Mouse (Mus musculus): ENCODE data around the gene Nmrk2. TPM values are rescaled to one million over a fixed set of nuclear protein-coding genes. Genes with fewer than 3 reads are reported as not detected.

Nmrk2 gene
- total and polyA plus RNA-seq, 3 experiments = not detected

DNA sequence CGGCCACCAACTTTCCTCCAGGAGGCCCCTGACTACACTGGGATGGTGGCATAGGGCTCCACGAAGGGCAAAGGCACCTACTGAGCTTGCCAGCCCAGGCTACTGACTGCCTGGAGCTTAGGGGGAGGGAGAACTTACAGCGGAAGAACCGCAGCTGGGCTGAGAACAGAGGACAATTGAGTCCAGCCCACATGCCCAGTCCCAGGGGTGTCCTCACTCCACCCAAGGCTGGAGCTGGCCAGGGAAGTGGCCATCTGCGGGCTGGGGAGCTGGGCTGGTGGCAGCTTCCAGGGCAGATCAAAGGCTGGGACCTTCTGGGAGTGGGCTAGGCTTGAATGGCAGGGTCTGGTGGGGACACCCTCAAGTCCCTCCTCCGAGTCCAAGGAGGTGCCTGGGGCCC, 47.1 kb downstream of the Nmrk2 start:
- no peaks in the 10 kb centered on the region for H3K9me3 ChIP-seq (replicated peaks; ENCODE audit: low read length)
- dilution Hi-C loops (cut with MboI; ENCODE audit: extremely low pct_ligation_motif_present, extremely low pct_unique_long_range_greater_than_20kb, low sequenced_read_pairs) (no loop called here), in situ Hi-C loops (cut with MboI; ENCODE audit: low pct_ligation_motif_present, low pct_unique_long_range_greater_than_20kb, low sequenced_read_pairs) (no loop called here)
- H3K27me3 ChIP-seq (replicated peaks) = no peaks in the 10 kb centered on the region
- peaks cover 2% of the 10 kb centered on the region; the same call in 1 of the 2 replicates for H3K79me2 ChIP-seq (replicated peaks; ENCODE audit: control insufficient read depth, extremely low read depth, insufficient read depth, poor library complexity, severe bottlenecking)
- no peak overlapping the region for H3K9ac ChIP-seq (ENCODE audit: insufficient read depth, low read depth)
- H3K27ac ChIP-seq (ENCODE audit: insufficient read depth, low read depth) = no peak overlapping the region
- peaks cover 0 to 36% of the 10 kb centered on the region in 2 experiments; a peak in 2 of 4 replicates for H3K4me1 ChIP-seq (ENCODE audit: control insufficient read depth in 1 of 2, insufficient read depth in 2 of 2)
- TF ChIP-seq PAX5 (IDR thresholded peaks at IDR 0.05; ENCODE audit: low read length) (no peak), ZC3H11A (IDR thresholded peaks at IDR 0.05; ENCODE audit: low read depth, low read length) (no peak), E2F4 (IDR thresholded peaks at IDR 0.05; ENCODE audit: insufficient replicate concordance, low read depth, low read length) (no peak), ELF1 (IDR thresholded peaks at IDR 0.05; ENCODE audit: low read depth, low read length) (no peak), MYC (IDR thresholded peaks at IDR 0.05; ENCODE audit: low read depth, low read length) (no peak), IRF4 (IDR thresholded peaks at IDR 0.05; ENCODE audit: low read depth, low read length) (no peak), POLR2AphosphoS2 (IDR thresholded peaks at IDR 0.05; ENCODE audit: low read depth, low read length) (no peak)
- no peak for DNase-seq (ENCODE audit: extremely low read depth)
- H3K36me3 ChIP-seq (replicated peaks in 1 of 2; ENCODE audit: control insufficient read depth in 1 of 2, insufficient read depth in 1 of 2, low read length in 1 of 2) = peaks cover 69 to 81% of the 10 kb centered on the region in 2 experiments
- no peak overlapping the region for H3K4me3 ChIP-seq (replicated peaks in 1 of 3; ENCODE audit: low read depth in 2 of 3, low read length in 2 of 3, poor library complexity in 1 of 3)
- no peak overlapping the region for H3K4me2 ChIP-seq (ENCODE audit: insufficient read depth, low read depth, poor library complexity, severe bottlenecking)

DNA sequence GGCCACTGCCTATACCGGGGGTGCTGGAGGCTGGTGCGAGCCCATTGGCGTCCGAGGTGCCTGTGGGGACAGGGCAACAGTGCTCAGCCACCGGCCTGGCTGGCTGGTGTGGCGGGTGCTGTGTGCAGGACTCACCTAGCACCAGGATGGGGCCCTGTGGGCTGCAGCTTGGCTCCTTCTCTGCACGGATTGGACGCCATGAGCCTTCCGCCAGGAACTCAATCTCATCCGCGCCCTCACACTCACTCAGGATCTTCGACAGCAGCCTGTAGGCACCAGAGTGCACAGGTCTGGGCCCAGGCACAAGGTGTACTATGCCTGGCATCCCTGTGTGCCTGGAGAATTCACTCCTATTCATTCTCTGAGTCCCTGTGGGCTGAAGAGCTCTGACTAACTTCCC, 47.5 kb downstream of the Nmrk2 start:
- peaks cover 70 to 83% of the 10 kb centered on the region in 2 experiments for H3K36me3 ChIP-seq (replicated peaks in 1 of 2; ENCODE audit: control insufficient read depth in 1 of 2, insufficient read depth in 1 of 2, low read length in 1 of 2)

DNA sequence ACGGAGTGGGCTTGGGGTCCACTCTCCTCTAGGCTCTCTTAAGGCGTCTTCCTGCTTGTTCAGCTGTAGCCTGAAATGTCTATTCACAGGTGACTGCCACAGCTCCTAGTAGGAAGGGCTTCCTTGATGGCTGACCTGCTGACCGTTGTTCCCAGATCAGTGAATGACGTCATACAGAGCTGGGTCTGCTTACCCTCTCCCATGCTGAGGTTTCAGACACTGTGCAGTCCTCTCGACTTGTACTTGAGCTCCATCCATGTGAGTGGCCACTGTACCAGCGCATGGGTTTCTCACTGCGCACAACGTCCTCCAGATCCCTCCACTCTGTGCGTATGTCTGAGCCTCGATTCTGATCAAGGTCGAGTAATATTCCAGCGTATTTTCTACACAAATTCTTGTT, 49.2 kb downstream of the Nmrk2 start:
- no peak overlapping the region for H3K4me2 ChIP-seq (ENCODE audit: insufficient read depth, low read depth, poor library complexity, severe bottlenecking)
- H3K4me1 ChIP-seq (ENCODE audit: control insufficient read depth in 1 of 2, insufficient read depth in 2 of 2) = peaks cover 0 to 56% of the 10 kb centered on the region in 2 experiments; a peak in 2 of 4 replicates
- dilution Hi-C loops (cut with MboI; ENCODE audit: extremely low pct_ligation_motif_present, extremely low pct_unique_long_range_greater_than_20kb, low sequenced_read_pairs) (no loop called here), in situ Hi-C loops (cut with MboI; ENCODE audit: low pct_ligation_motif_present, low pct_unique_long_range_greater_than_20kb, low sequenced_read_pairs) (no loop called here)
- DNase-seq (ENCODE audit: extremely low read depth) = no peak
- H3K4me3 ChIP-seq (replicated peaks in 1 of 3; ENCODE audit: low read depth in 2 of 3, low read length in 2 of 3, poor library complexity in 1 of 3) = no peak overlapping the region
- TF ChIP-seq CTCF (conservative IDR thresholded peaks at IDR 0.05 in 1 of 2, IDR thresholded peaks at IDR 0.05 in 1 of 2; ENCODE audit: low read depth in 2 of 2, low read length in 2 of 2) (no peak), MAFK (IDR thresholded peaks at IDR 0.05; ENCODE audit: insufficient replicate concordance, low read length) (no peak), POLR2A (IDR thresholded peaks at IDR 0.05; ENCODE audit: low read depth, low read length) (no peak; the same call in 1 of the 2 replicates), MAZ (IDR thresholded peaks at IDR 0.05; ENCODE audit: low read depth, low read length) (no peak), ELF1 (IDR thresholded peaks at IDR 0.05; ENCODE audit: low read depth, low read length) (no peak), NRF1 (IDR thresholded peaks at IDR 0.05; ENCODE audit: low read depth, low read length) (no peak), EP300 (IDR thresholded peaks at IDR 0.05; ENCODE audit: low read length) (no peak), PAX5 (IDR thresholded peaks at IDR 0.05; ENCODE audit: low read length) (no peak), POLR2AphosphoS2 (IDR thresholded peaks at IDR 0.05; ENCODE audit: low read depth, low read length) (no peak), ZKSCAN1 (IDR thresholded peaks at IDR 0.05; ENCODE audit: borderline replicate concordance, low read depth, low read length) (no peak), MXI1 (IDR thresholded peaks at IDR 0.05; ENCODE audit: low read depth, low read length) (no peak), CHD1 (IDR thresholded peaks at IDR 0.05; ENCODE audit: low read depth, low read length) (no peak), JUND (conservative IDR thresholded peaks at IDR 0.05; ENCODE audit: low read depth, low read length) (no peak), NELFE (IDR thresholded peaks at IDR 0.05; ENCODE audit: low read depth, low read length) (no peak), IRF4 (IDR thresholded peaks at IDR 0.05; ENCODE audit: low read depth, low read length) (no peak), E2F4 (IDR thresholded peaks at IDR 0.05; ENCODE audit: insufficient replicate concordance, low read depth, low read length) (no peak)
- no peak overlapping the region for H3K9ac ChIP-seq (ENCODE audit: insufficient read depth, low read depth)
- peaks cover 13% of the 10 kb centered on the region for H3K79me2 ChIP-seq (replicated peaks; ENCODE audit: control insufficient read depth, extremely low read depth, insufficient read depth, poor library complexity, severe bottlenecking)
- no peaks in the 10 kb centered on the region for H3K27me3 ChIP-seq (replicated peaks)
- no peaks in the 10 kb centered on the region for H3K9me3 ChIP-seq (replicated peaks; ENCODE audit: low read length)
- H3K27ac ChIP-seq (ENCODE audit: insufficient read depth, low read depth) = no peak overlapping the region
- peaks cover 68 to 83% of the 10 kb centered on the region in 2 experiments for H3K36me3 ChIP-seq (replicated peaks in 1 of 2; ENCODE audit: control insufficient read depth in 1 of 2, insufficient read depth in 1 of 2, low read length in 1 of 2)

More for the DNA sequence above, 47.5 kb downstream of the Nmrk2 start:
- Histone ChIP-seq H3K4me3 (replicated peaks in 1 of 3; ENCODE audit: low read depth in 2 of 3, low read length in 2 of 3, poor library complexity in 1 of 3) (no peak overlapping the region), H3K27me3 (replicated peaks) (no peaks in the 10 kb centered on the region), H3K4me2 (ENCODE audit: insufficient read depth, low read depth, poor library complexity, severe bottlenecking) (no peak overlapping the region), H3K27ac (ENCODE audit: insufficient read depth, low read depth) (no peak overlapping the region), H3K4me1 (ENCODE audit: control insufficient read depth in 1 of 2, insufficient read depth in 2 of 2) (peaks cover 0 to 39% of the 10 kb centered on the region in 2 experiments; a peak in 2 of 4 replicates), H3K9ac (ENCODE audit: insufficient read depth, low read depth) (no peak overlapping the region), H3K9me3 (replicated peaks; ENCODE audit: low read length) (no peaks in the 10 kb centered on the region), H3K79me2 (replicated peaks; ENCODE audit: control insufficient read depth, extremely low read depth, insufficient read depth, poor library complexity, severe bottlenecking) (peaks cover 2% of the 10 kb centered on the region; the same call in 1 of the 2 replicates)
- dilution Hi-C loops (cut with MboI; ENCODE audit: extremely low pct_ligation_motif_present, extremely low pct_unique_long_range_greater_than_20kb, low sequenced_read_pairs) = no loop called here
- TF ChIP-seq KAT2A (IDR thresholded peaks at IDR 0.05; ENCODE audit: insufficient replicate concordance, low read length) = no peak
- TF ChIP-seq CTCF (conservative IDR thresholded peaks at IDR 0.05 in 1 of 2, IDR thresholded peaks at IDR 0.05 in 1 of 2; ENCODE audit: low read depth in 2 of 2, low read length in 2 of 2) = no peak
- TF ChIP-seq CHD2 (IDR thresholded peaks at IDR 0.05; ENCODE audit: low read length) = no peak
- TF ChIP-seq ETS1 (conservative IDR thresholded peaks at IDR 0.05; ENCODE audit: low read depth, low read length) = no peak
- no peak for TF ChIP-seq E2F4 (IDR thresholded peaks at IDR 0.05; ENCODE audit: insufficient replicate concordance, low read depth, low read length)
- TF ChIP-seq ZNF384 (IDR thresholded peaks at IDR 0.05; ENCODE audit: low read depth, low read length) = no peak
- in situ Hi-C loops (cut with MboI; ENCODE audit: low pct_ligation_motif_present, low pct_unique_long_range_greater_than_20kb, low sequenced_read_pairs) = no loop called here
- no peak for DNase-seq (ENCODE audit: extremely low read depth)
